Mouse (Mus musculus) heart, postnatal 0 days (tissue): ENCODE measurements around the gene Apex1. TPM values are rescaled to one million over a fixed set of nuclear protein-coding genes. Genes with fewer than 3 reads are reported as not detected.

ENCODE experiments used
- ATAC-seq: fragments of 200-750 bp; cut with Nextera tagmentation; 2 replicates; pipeline ENCODE4 v1.8.0; 2017; ENCODE audit warnings: low read depth, moderate number of reproducible peaks, moderate library complexity; ENCODE audit not compliant: insufficient read depth
- DNase-seq: peaks from one replicate; pipeline ENCODE4 v3.0.0-alpha.2; 2016; ENCODE audit warnings: low spot score
- H3K27ac ChIP-seq: fragments of 300-500 bp; sonication (generic); 2 replicates; pipeline ENCODE4 v1.5.1; 2014; ENCODE audit warnings: low read depth, mild to moderate bottlenecking
- H3K27me3 ChIP-seq: fragments of 300-500 bp; sonication (generic); 2 replicates; pipeline ENCODE4 v1.6.1; 2014; ENCODE audit warnings: low read length, mixed read lengths; ENCODE audit not compliant: control insufficient read depth, insufficient read depth
- H3K36me3 ChIP-seq: fragments of 300-500 bp; sonication (generic); replicated peaks from 2 replicates; pipeline ENCODE4 v1.6.1; 2014; ENCODE audit warnings: low read length, mixed read lengths; ENCODE audit not compliant: control insufficient read depth, insufficient read depth
- H3K4me1 ChIP-seq: fragments of 300-500 bp; sonication (generic); 2 replicates; pipeline ENCODE4 v1.6.1; 2014; ENCODE audit warnings: antibody characterized with exemption; ENCODE audit not compliant: control insufficient read depth, insufficient read depth
- H3K4me2 ChIP-seq: fragments of 300-500 bp; sonication (generic); 2 replicates; pipeline ENCODE4 v1.6.1; 2014; ENCODE audit warnings: low read depth, mild to moderate bottlenecking, low read length, moderate library complexity
- H3K4me3 ChIP-seq: fragments of 300-500 bp; sonication (generic); 2 replicates; pipeline ENCODE4 v1.5.1; 2014; ENCODE audit warnings: low read depth, low read length
- H3K9ac ChIP-seq: fragments of 300-500 bp; sonication (generic); replicated peaks from 2 replicates; pipeline ENCODE4 v1.6.1; 2014; ENCODE audit warnings: low read depth, low read length, mixed read lengths
- H3K9me3 ChIP-seq: fragments of 300-500 bp; sonication (generic); replicated peaks from 2 replicates; pipeline ENCODE4 v1.6.1; 2016; ENCODE audit warnings: low read length; ENCODE audit not compliant: control insufficient read depth
- CTCF ChIP-seq: IDR thresholded peaks from 2 replicates; pipeline ENCODE4 v1.5.1; 2016; ENCODE audit warnings: antibody characterized with exemption, control low read depth, low read depth
- EP300 ChIP-seq: IDR thresholded peaks from 2 replicates; pipeline ENCODE4 v1.6.1; 2016; ENCODE audit warnings: antibody characterized with exemption, low read depth
- WGBS: fragments of 180-500 bp; shearing (Covaris S2); extraction: QIAGEN DNeasy Blood & Tissue Kit; methylation state at CpG from one replicate; pipeline ENCODE4 v1.1.7; 2014; 5-methylcytosine and 5-hydroxymethylcytosine counted together
- polyA plus RNA-seq: library from polyadenylated mRNA; unstranded; fragments of >200 nt; fragmentation: Nextera tagmentation; extraction: Ambion mirVana; gene quantifications from 2 replicates; pipeline ENCODE4 v1.2.1, GENCODE M21; 2015
- total RNA-seq: library from RNA; depleted of rRNA; stranded (reverse); fragments of >200 nt; gene quantifications from 2 replicates; pipeline ENCODE4 v1.2.3, GENCODE M21; 2014; ENCODE audit warnings: low replicate concordance

The Apex1 gene
- total and polyA plus RNA-seq, 2 experiments from 2014 or later: 52.7 to 77.2 TPM

DNA sequence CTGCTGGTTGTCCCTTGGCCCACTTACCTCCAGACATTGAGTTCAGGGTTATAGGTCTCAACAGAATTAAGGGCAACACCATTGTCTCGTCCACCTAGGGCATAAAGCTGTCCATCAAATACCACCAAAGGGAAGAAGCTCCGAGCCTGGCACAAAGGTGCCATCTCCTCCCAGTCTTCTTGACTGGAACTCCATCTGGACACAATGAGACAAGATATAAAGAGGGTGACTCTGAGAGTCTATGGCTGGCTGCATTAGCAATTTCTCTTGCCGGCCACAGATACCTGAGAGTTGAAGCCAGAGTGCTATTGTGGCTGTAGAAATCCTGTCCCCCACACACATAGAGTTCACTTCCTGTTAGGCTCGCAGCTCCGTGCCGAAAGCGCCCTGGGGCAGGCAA is 32.7 kb upstream of the Apex1 start:
- H3K9me3 ChIP-seq: no peaks in the 10 kb centered on the region
- no peak for TF ChIP-seq CTCF
- no peak for TF ChIP-seq EP300
- no peaks in the 10 kb centered on the region for H3K27me3 ChIP-seq
- no peak overlapping the region for H3K4me3 ChIP-seq
- H3K4me1 ChIP-seq: no peaks in the 10 kb centered on the region
- ATAC-seq: no peak
- no peak overlapping the region for H3K4me2 ChIP-seq
- WGBS: 81% methylated on average over 7 of the region's 7 CpGs
- no peaks in the 10 kb centered on the region for H3K36me3 ChIP-seq
- DNase-seq: no peak
- no peak overlapping the region for H3K27ac ChIP-seq
- H3K9ac ChIP-seq: no peak overlapping the region

DNA sequence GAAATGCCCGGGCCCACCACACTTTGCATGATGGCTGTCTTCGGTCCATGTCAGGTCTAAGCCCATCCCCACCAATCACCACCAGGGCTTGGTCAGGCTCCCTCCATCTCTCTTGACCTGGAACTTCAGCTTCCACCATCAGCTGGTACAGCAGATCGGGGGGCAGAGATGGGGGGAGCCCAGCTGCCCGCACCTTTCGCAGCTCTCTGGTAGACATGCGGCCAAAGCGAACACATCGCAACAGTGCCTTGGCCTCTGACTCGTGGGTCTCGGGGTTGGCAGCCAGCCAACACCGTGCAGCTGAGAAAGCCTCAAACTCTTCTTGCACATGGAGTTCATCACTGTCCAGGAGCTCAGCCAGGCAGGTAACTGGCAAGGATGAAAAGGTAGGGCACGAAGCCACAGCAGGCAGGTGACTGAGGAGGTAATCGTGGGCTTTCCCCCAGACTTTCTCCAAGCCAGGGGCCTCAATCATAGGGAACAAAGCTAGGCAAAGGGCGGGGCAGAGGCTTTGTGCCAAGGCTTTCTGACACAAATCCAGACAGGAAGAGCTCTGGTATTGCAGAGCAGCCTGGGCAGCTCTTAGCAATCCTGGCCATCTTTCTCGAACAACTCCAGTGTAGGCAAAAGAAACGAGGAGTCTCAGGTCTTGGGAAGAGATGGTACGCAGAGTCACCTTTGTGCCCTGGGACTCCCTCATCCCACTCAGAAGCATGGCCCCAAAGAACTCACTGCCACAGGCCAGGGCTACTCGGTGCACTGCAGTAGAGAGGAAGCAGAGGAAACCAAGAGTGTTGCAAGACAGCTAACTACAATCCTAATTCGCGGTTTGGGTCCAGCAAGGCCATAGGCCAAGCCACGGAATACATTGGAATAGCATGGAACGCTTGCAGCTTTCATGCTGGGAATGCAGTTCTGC is 32.0 kb upstream of the Apex1 start:
- no peak for DNase-seq
- no peaks in the 10 kb centered on the region for H3K9me3 ChIP-seq
- H3K36me3 ChIP-seq: no peaks in the 10 kb centered on the region
- no peak overlapping the region for H3K4me3 ChIP-seq
- TF ChIP-seq CTCF (no peak), EP300 (no peak)
- H3K9ac ChIP-seq: no peak overlapping the region
- no peak overlapping the region for H3K27ac ChIP-seq
- H3K4me1 ChIP-seq: no peaks in the 10 kb centered on the region
- WGBS: 67% methylated on average over 22 of the region's 22 CpGs
- no peaks in the 10 kb centered on the region for H3K27me3 ChIP-seq
- no peak for ATAC-seq
- H3K4me2 ChIP-seq: no peak overlapping the region

DNA sequence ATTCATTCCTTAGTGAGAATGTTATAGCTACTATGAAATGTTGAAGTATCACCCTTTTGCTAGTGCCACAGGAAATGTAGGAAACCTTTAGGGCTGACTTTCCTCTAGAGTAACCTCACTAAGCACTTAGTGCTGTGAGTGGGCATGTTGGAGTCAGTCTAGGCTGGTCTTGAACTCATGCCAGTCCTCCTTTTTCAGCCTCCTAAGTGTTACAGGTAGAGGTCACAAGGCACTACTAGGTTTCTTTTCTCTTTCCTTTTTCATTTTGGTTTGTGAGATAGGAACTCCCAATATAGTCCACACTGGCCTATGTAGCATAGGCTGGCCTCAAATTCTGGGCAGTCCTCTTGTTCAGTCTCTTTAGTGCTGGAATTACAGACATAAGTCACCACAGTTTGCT is 29.4 kb upstream of the Apex1 start:
- ATAC-seq (no peak), DNase-seq (no peak)
- Histone ChIP-seq H3K9ac (no peak overlapping the region), H3K27me3 (no peaks in the 10 kb centered on the region), H3K4me2 (no peak overlapping the region), H3K27ac (no peak overlapping the region), H3K9me3 (no peaks in the 10 kb centered on the region), H3K36me3 (no peaks in the 10 kb centered on the region), H3K4me3 (no peak overlapping the region), H3K4me1 (no peaks in the 10 kb centered on the region)
- TF ChIP-seq EP300 (no peak), CTCF (no peak)

DNA sequence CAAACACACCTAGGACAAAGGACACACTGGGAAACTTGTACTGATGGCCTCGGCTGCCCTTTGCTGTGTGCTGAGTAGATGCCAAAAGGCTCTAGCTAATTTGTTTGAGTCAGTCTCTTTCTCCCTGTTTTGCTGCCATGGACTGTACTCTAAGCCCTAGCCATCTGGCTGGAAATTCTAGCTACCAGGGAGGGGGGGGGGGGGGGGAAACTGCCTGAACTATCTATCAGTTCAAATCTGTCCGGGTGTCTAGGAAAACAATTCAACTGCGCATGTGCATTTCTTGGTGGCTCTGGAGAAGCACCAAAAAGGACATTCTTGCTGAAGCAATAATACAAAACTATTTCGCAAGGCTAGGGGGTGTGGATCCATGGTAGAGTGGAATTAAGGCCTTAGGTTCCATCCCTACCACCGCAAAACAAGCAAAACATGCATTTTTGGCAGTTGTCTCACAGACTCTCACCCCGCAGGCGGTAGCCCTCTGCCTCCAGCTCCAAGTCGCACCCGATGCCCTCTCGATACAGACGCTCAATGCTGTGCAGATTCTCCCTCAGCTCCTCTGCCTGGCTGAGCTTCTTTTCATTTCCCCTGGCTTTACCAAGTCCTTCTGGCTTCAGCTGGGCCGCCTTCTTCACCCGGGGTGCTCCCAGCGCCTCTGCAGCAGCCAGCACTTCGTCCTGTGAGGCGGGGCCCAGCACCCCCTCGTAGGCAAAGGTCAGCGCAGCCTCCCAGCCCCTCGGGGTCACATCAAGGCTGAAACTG is 28.6 kb upstream of the Apex1 start:
- no peaks in the 10 kb centered on the region for H3K9me3 ChIP-seq
- WGBS: 21% methylated on average over 19 of the region's 19 CpGs
- no peaks in the 10 kb centered on the region for H3K36me3 ChIP-seq
- H3K4me2 ChIP-seq: peak overlapping the region; percentile 70
- ATAC-seq: no peak
- H3K9ac ChIP-seq: peak overlapping the region; percentile 23; the same call in 1 of the 2 replicates
- DNase-seq: no peak
- no peak overlapping the region for H3K27ac ChIP-seq
- no peaks in the 10 kb centered on the region for H3K4me1 ChIP-seq
- TF ChIP-seq CTCF: no peak
- TF ChIP-seq EP300: no peak
- H3K27me3 ChIP-seq: no peaks in the 10 kb centered on the region
- peak overlapping the region; percentile 39 for H3K4me3 ChIP-seq

- Histone ChIP-seq H3K9ac (peak overlapping the region; percentile 23; the same call in 1 of the 2 replicates), H3K27ac (no peak overlapping the region), H3K4me2 (peak overlapping the region; percentile 70), H3K4me1 (no peaks in the 10 kb centered on the region), H3K36me3 (no peaks in the 10 kb centered on the region), H3K9me3 (no peaks in the 10 kb centered on the region), H3K4me3 (peak overlapping the region; percentile 39), H3K27me3 (no peaks in the 10 kb centered on the region)
- DNase-seq (no peak), ATAC-seq (no peak)
- WGBS: 14% methylated on average over 23 of the region's 23 CpGs
- no peak for TF ChIP-seq EP300
- no peak for TF ChIP-seq CTCF
Measured at GRCm38 (mm10) chr14:50896747-50897373, 27.9 kb upstream of the Apex1 start.
